Mouse (Mus musculus) embryo, embryonic 11.5 days (tissue): ENCODE results near the gene Magi2.
A peak's percentile ranks its signal among the peaks of the same experiment; 100 is the strongest.
"Not testable (repeated sequence)": the region's sequence is repeated elsewhere in the genome, so short reads cannot be mapped to it uniquely, and the experiment has no call there.

ENCODE experiments used
- DNase-seq: peaks from one replicate; pipeline ENCODE4 v3.0.0-alpha.2; 2012; ENCODE audit warnings: low read depth, low spot score

Gene Magi2

GRCm38 (mm10) chr5:19429290-19429689 is 202.5 kb downstream of the Magi2 start:
- DNase-seq, result peak; percentile 23

GRCm38 (mm10) chr5:19462541-19462940 is 235.7 kb downstream of the Magi2 start:
- DNase-seq, result no peak

GRCm38 (mm10) chr5:19465383-19465782 is 238.5 kb downstream of the Magi2 start:
- no peak for DNase-seq

GRCm38 (mm10) chr5:19472851-19473439 is 246.1 kb downstream of the Magi2 start:
- DNase-seq, result no peak

- DNase-seq, result no peak
These were observed 256.1 kb downstream of the Magi2 start for GRCm38 (mm10) chr5:19482981-19483380.

- no peak for DNase-seq
These were observed 261.1 kb downstream of the Magi2 start for GRCm38 (mm10) chr5:19487947-19488346.

GRCm38 (mm10) chr5:19501005-19501404 is 274.2 kb downstream of the Magi2 start:
- DNase-seq, result no peak

- DNase-seq, result peak; percentile 36
These were observed 295.3 kb downstream of the Magi2 start for GRCm38 (mm10) chr5:19522168-19522567.

GRCm38 (mm10) chr5:19539348-19539747 is 312.5 kb downstream of the Magi2 start:
- no peak for DNase-seq

- no peak for DNase-seq
These were observed 319.6 kb downstream of the Magi2 start for GRCm38 (mm10) chr5:19546424-19546823.

GRCm38 (mm10) chr5:19546900-19547299 is 320.1 kb downstream of the Magi2 start:
- no peak for DNase-seq

GRCm38 (mm10) chr5:19553510-19553909 is 326.7 kb downstream of the Magi2 start:
- no peak for DNase-seq

- DNase-seq, result no peak
These were observed 338.8 kb downstream of the Magi2 start for GRCm38 (mm10) chr5:19565636-19566035.

- not testable (repeated sequence) for DNase-seq
These were observed 339.3 kb downstream of the Magi2 start for GRCm38 (mm10) chr5:19566136-19566535.

GRCm38 (mm10) chr5:19607700-19608099 is 380.9 kb downstream of the Magi2 start:
- DNase-seq, result no peak

- DNase-seq, result no peak
These were observed 385.0 kb downstream of the Magi2 start for GRCm38 (mm10) chr5:19611788-19612187.

- DNase-seq, result no peak
These were observed 394.8 kb downstream of the Magi2 start for GRCm38 (mm10) chr5:19621678-19622077.

- DNase-seq, result no peak
These were observed 407.1 kb downstream of the Magi2 start for GRCm38 (mm10) chr5:19633976-19634375.

GRCm38 (mm10) chr5:19637789-19638188 is 411.0 kb downstream of the Magi2 start:
- no peak for DNase-seq

GRCm38 (mm10) chr5:19655986-19656385 is 429.1 kb downstream of the Magi2 start:
- DNase-seq, result no peak

GRCm38 (mm10) chr5:19666416-19666815 is 439.6 kb downstream of the Magi2 start:
- no peak for DNase-seq

GRCm38 (mm10) chr5:19717296-19717695 is 490.5 kb downstream of the Magi2 start:
- no peak for DNase-seq

GRCm38 (mm10) chr5:19726277-19726676 is 499.4 kb downstream of the Magi2 start:
- DNase-seq, result no peak

GRCm38 (mm10) chr5:19745376-19745775 is 518.5 kb downstream of the Magi2 start:
- no peak for DNase-seq
